Mouse (Mus musculus) heart, adult 2 months (tissue): ENCODE results near the gene Dram1.

Experiments used
- CTCF ChIP-seq: fragments of 200-600 bp; IDR thresholded peaks from 2 replicates; pipeline ENCODE4 v1.8.1; 2022; ENCODE audit warnings: antibody characterized with exemption, mild to moderate bottlenecking, moderate library complexity
- POLR2A ChIP-seq: fragments of 200-500 bp; IDR thresholded peaks from 2 replicates; pipeline ENCODE4 v1.6.1; 2011; ENCODE audit warnings: mild to moderate bottlenecking, low read depth, low read length, control low read depth; ENCODE audit not compliant: insufficient read depth

- TF ChIP-seq POLR2A (no peak), CTCF (no peak)
Measured at GRCm38 (mm10) chr10:88296991-88297390, 81.9 kb downstream of the Dram1 start.
